Mouse (Mus musculus): ENCODE data around the gene Ccdc84. TPM values are rescaled to one million over a fixed set of nuclear protein-coding genes. Genes with fewer than 3 reads are reported as not detected.
A peak's percentile ranks its signal among the peaks of the same experiment; 100 is the strongest.
"Not testable (repeated sequence)": the region's sequence is repeated elsewhere in the genome, so short reads cannot be mapped to it uniquely, and the experiment has no call there.

Gene Ccdc84
- polyA plus RNA-seq, 1 experiment = 15.6 TPM

DNA sequence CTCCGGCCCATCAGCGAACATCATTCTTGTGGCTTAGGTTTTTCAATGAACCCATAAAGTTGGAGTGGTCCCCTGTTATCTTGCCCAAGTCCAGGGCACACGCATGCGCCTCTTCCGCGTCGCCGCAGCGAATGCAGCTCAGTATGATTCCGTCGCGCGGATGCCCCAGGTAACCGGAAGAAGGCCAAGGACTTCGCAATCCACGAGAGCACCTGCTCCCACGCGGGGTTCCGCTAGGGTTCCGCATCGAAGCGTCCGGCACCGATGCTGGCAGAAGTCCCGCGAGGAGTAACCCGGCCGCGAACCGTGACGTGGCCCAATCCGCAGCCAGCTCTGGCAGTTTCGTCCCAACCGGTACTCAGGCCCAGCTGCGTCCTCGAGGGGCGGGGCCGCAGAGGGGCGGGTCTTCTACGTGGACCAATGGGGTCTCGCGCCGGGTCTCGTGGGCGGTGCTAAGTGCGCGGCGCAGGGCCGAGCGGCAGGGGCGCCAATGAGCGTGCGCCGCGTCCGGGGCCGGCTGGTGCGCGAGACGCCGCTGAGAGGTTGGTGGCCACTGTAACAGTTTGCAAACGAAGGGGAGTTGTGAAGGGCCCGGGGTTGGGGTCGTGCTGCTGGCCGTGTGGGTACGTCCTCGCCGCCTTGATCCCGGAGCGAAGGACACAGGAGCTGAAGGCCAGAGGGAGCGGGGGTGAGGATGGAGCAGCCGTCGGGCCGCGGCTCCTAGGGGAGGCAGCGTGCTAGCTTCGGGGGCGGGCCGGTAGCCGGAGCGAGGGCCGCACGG lies 39.1 kb downstream of the Ccdc84 start, which contains the start of gene Hyou1:
Gene Hyou1 (plus strand): TSS at position 437 of the 781 bp plus-strand sequence.
- Histone ChIP-seq H3K4me3 (peak within 1 kb of the TSS; percentile 88), H3ac (ENCODE audit: control insufficient read depth, insufficient read length) (peak within 1 kb of the TSS; percentile 65), H3K4me2 (ENCODE audit: low read depth) (peak within 1 kb of the TSS; percentile 97), H3K36me3 (ENCODE audit: control insufficient read depth, insufficient read depth) (peaks cover 9% of the 10 kb centered on the region), H3K79me2 (ENCODE audit: control insufficient read depth, insufficient read depth) (peaks cover 20% of the 10 kb centered on the region), H3K27me3 (ENCODE audit: control insufficient read depth, insufficient read depth, insufficient read length) (no peaks in the 10 kb centered on the region)
- TF ChIP-seq USF1 (IDR thresholded peaks at IDR 0.05; ENCODE audit: low read depth) (no peak), E2F4 (IDR thresholded peaks at IDR 0.05; ENCODE audit: insufficient read depth) (no peak), POLR2A (IDR thresholded peaks at IDR 0.05; ENCODE audit: insufficient read length, low read depth) (peak; percentile 76), REST (IDR thresholded peaks at IDR 0.05; ENCODE audit: insufficient read depth, insufficient read length) (no peak), CEBPB (IDR thresholded peaks at IDR 0.05; ENCODE audit: insufficient read depth, poor library complexity, severe bottlenecking) (no peak), MAX (IDR thresholded peaks at IDR 0.05; ENCODE audit: low read depth) (no peak), TCF3 (IDR thresholded peaks at IDR 0.05; ENCODE audit: insufficient read length, low read depth) (no peak), MYOD1 (IDR thresholded peaks at IDR 0.05; ENCODE audit: control insufficient read depth in 1 of 3, insufficient read length in 2 of 3, low read depth in 2 of 3) (peak in 2 of 3 experiments; percentile 29 to 62), TCF12 (IDR thresholded peaks at IDR 0.05; ENCODE audit: insufficient read depth, poor library complexity, severe bottlenecking) (no peak), SRF (IDR thresholded peaks at IDR 0.05; ENCODE audit: control insufficient read depth, insufficient read length, low read depth) (peak; percentile 23), MYOG (IDR thresholded peaks at IDR 0.05; ENCODE audit: control insufficient read depth in 1 of 3, insufficient read depth in 1 of 3, insufficient read length in 2 of 3, low read depth in 2 of 3) (peak in 2 of 3 experiments; percentile 6 to 61), POLR2AphosphoS2 (IDR thresholded peaks at IDR 0.05; ENCODE audit: insufficient read length, low read depth) (peak; percentile 86)

- H3K36me3 ChIP-seq (ENCODE audit: control insufficient read depth, insufficient read depth) = peaks cover 9% of the 10 kb centered on the region
These were observed 40.1 kb downstream of the Ccdc84 start for GRCm38 (mm10) chr9:44378153-44378730.

DNA sequence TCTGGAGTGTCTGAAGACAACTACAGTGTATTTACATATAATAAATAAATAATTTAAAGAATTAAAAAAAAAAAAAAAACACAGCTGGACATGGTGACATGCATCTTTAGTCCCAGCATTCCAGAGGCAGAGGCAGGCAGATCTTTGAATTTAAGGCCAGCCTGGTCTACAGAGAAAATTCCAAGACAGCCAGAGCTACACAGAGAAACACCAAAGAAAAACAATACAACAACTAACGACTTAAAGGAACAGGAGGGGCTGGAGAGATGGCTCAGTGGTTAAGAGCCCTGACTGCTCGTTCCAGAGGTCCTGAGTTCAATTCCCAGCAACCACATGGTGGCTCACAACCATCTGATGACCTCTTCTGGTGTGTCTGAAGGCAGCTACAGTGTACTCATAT lies 41.0 kb downstream of the Ccdc84 start:
- not testable (repeated sequence) for H3ac ChIP-seq (ENCODE audit: control insufficient read depth, insufficient read length); H3K36me3 ChIP-seq (ENCODE audit: control insufficient read depth, insufficient read depth); H3K4me2 ChIP-seq (ENCODE audit: low read depth); H3K27me3 ChIP-seq (ENCODE audit: control insufficient read depth, insufficient read depth, insufficient read length); H3K4me3 ChIP-seq
- H3K79me2 ChIP-seq (ENCODE audit: control insufficient read depth, insufficient read depth) = peaks cover 20% of the 10 kb centered on the region

More at GRCm38 (mm10) chr9:44378153-44378730, 40.1 kb downstream of the Ccdc84 start:
- H3K4me2 ChIP-seq (ENCODE audit: low read depth) = peak overlapping the region; percentile 79
- no peaks in the 10 kb centered on the region for H3K27me3 ChIP-seq (ENCODE audit: control insufficient read depth, insufficient read depth, insufficient read length)
- peak overlapping the region; percentile 65 for H3ac ChIP-seq (ENCODE audit: control insufficient read depth, insufficient read length)
- peak overlapping the region; percentile 88 for H3K4me3 ChIP-seq
- TF ChIP-seq TCF12 (IDR thresholded peaks at IDR 0.05; ENCODE audit: insufficient read depth, poor library complexity, severe bottlenecking) (no peak), TCF3 (IDR thresholded peaks at IDR 0.05; ENCODE audit: insufficient read length, low read depth) (no peak), POLR2AphosphoS2 (IDR thresholded peaks at IDR 0.05; ENCODE audit: insufficient read length, low read depth) (no peak), CEBPB (IDR thresholded peaks at IDR 0.05; ENCODE audit: insufficient read depth, poor library complexity, severe bottlenecking) (no peak), E2F4 (IDR thresholded peaks at IDR 0.05; ENCODE audit: insufficient read depth) (no peak), REST (IDR thresholded peaks at IDR 0.05; ENCODE audit: insufficient read depth, insufficient read length) (no peak), MAX (IDR thresholded peaks at IDR 0.05; ENCODE audit: low read depth) (no peak), SRF (IDR thresholded peaks at IDR 0.05; ENCODE audit: control insufficient read depth, insufficient read length, low read depth) (no peak), USF1 (IDR thresholded peaks at IDR 0.05; ENCODE audit: low read depth) (no peak)
- peaks cover 20% of the 10 kb centered on the region for H3K79me2 ChIP-seq (ENCODE audit: control insufficient read depth, insufficient read depth)

DNA sequence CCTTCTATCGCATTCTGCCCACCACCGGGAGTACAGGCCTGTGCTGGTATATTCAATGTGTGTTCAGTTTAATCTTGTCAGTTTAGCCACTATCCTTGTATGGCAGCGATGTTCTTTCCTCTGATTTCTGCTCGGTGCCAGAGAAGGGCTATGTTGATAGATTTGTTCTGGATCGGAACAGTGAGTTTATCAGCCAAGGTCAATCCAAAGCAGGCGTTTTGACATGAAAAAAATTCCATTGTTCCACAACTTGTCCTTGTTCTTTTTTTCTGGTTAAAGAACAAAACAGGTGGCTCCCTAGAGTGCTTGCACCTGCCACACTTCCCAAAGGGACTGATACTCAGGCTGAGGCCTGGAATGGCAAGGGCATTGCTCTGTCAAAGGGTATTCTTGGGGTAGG lies 42.2 kb downstream of the Ccdc84 start:
- no peak overlapping the region for H3K4me2 ChIP-seq (ENCODE audit: low read depth)
- H3K4me3 ChIP-seq = no peak overlapping the region
- TF ChIP-seq MYOD1 (IDR thresholded peaks at IDR 0.05; ENCODE audit: control insufficient read depth in 1 of 3, insufficient read length in 2 of 3, low read depth in 2 of 3) (peak in 2 of 3 experiments; percentile 22 to 45), MAX (IDR thresholded peaks at IDR 0.05; ENCODE audit: low read depth) (no peak)
- no peaks in the 10 kb centered on the region for H3K36me3 ChIP-seq (ENCODE audit: control insufficient read depth, insufficient read depth)
- H3K79me2 ChIP-seq (ENCODE audit: control insufficient read depth, insufficient read depth) = peaks cover 15% of the 10 kb centered on the region
- no peaks in the 10 kb centered on the region for H3K27me3 ChIP-seq (ENCODE audit: control insufficient read depth, insufficient read depth, insufficient read length)
- H3ac ChIP-seq (ENCODE audit: control insufficient read depth, insufficient read length) = no peak overlapping the region

DNA sequence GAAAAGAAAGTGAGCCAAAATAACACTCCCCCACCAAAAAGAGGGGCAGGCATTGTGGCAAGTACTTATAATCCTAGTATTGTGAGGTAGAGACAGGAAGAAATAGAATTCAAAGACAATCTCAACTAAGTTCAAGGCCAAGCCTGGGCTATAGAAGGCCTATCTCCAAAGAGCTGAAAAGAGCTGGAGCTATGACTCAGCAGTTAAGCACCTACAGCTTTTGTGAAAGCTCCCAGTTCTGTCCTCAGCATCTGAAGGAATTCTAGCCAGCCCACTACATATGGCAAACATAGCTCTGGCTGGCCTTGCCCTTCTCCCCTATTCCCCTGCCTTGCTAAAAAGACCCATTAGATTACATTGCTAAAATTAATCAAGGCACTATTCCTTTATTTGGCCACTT lies 45.0 kb downstream of the Ccdc84 start:
- Histone ChIP-seq H3K4me3 (no peak overlapping the region), H3K36me3 (ENCODE audit: control insufficient read depth, insufficient read depth) (no peaks in the 10 kb centered on the region), H3K27me3 (ENCODE audit: control insufficient read depth, insufficient read depth, insufficient read length) (no peaks in the 10 kb centered on the region), H3ac (ENCODE audit: control insufficient read depth, insufficient read length) (no peak overlapping the region), H3K79me2 (ENCODE audit: control insufficient read depth, insufficient read depth) (no peaks in the 10 kb centered on the region), H3K4me2 (ENCODE audit: low read depth) (no peak overlapping the region)
- TF ChIP-seq CEBPB (IDR thresholded peaks at IDR 0.05; ENCODE audit: insufficient read depth, poor library complexity, severe bottlenecking) = no peak
- no peak for TF ChIP-seq MYOG (IDR thresholded peaks at IDR 0.05; ENCODE audit: control insufficient read depth in 1 of 3, insufficient read depth in 1 of 3, insufficient read length in 2 of 3, low read depth in 2 of 3)
- TF ChIP-seq TCF3 (IDR thresholded peaks at IDR 0.05; ENCODE audit: insufficient read length, low read depth) = no peak
- TF ChIP-seq E2F4 (IDR thresholded peaks at IDR 0.05; ENCODE audit: insufficient read depth) = no peak
- TF ChIP-seq USF1 (IDR thresholded peaks at IDR 0.05; ENCODE audit: low read depth) = no peak
- no peak for TF ChIP-seq SRF (IDR thresholded peaks at IDR 0.05; ENCODE audit: control insufficient read depth, insufficient read length, low read depth)
- TF ChIP-seq POLR2AphosphoS2 (IDR thresholded peaks at IDR 0.05; ENCODE audit: insufficient read length, low read depth) = no peak
- TF ChIP-seq TCF12 (IDR thresholded peaks at IDR 0.05; ENCODE audit: insufficient read depth, poor library complexity, severe bottlenecking) = no peak
- TF ChIP-seq REST (IDR thresholded peaks at IDR 0.05; ENCODE audit: insufficient read depth, insufficient read length) = no peak
- TF ChIP-seq POLR2A (IDR thresholded peaks at IDR 0.05; ENCODE audit: insufficient read length, low read depth) = no peak
- no peak for TF ChIP-seq MYOD1 (IDR thresholded peaks at IDR 0.05; ENCODE audit: control insufficient read depth in 1 of 3, insufficient read length in 2 of 3, low read depth in 2 of 3)
- no peak for TF ChIP-seq MAX (IDR thresholded peaks at IDR 0.05; ENCODE audit: low read depth)
